Mouse (Mus musculus) G1E (cell line): ENCODE measurements around the gene Gja10. TPM values are rescaled to one million over a fixed set of nuclear protein-coding genes. Genes with fewer than 3 reads are reported as not detected.

Source experiments
- ATAC-seq: 2 replicates; pipeline ENCODE4 v1.8.0; 2016; ENCODE audit warnings: mild to moderate bottlenecking; ENCODE audit not compliant: insufficient number of reproducible peaks, poor library complexity, low FRiP score, severe bottlenecking; ENCODE audit errors: extremely low read depth
- DNase-seq: peaks from one replicate; pipeline ENCODE4 v3.0.0; 2012; ENCODE audit warnings: low spot score
- H3K27me3 ChIP-seq: 2 replicates; pipeline ENCODE4 v1.6.1; 2012; ENCODE audit warnings: mild to moderate bottlenecking, low read length, inconsistent platforms; ENCODE audit not compliant: insufficient read depth
- H3K36me3 ChIP-seq: replicated peaks from 2 replicates; pipeline ENCODE3; 2012; ENCODE audit warnings: mild to moderate bottlenecking, inconsistent platforms
- H3K4me1 ChIP-seq: 2 replicates; pipeline ENCODE4 v1.6.1; 2012; ENCODE audit warnings: low read depth, low read length, inconsistent platforms, mixed read lengths; ENCODE audit not compliant: insufficient read depth
- H3K4me3 ChIP-seq: 2 replicates; pipeline ENCODE4 v1.5.1; 2012; ENCODE audit warnings: low read depth, mild to moderate bottlenecking, inconsistent platforms, low read length, moderate library complexity, mixed read lengths
- H3K9me3 ChIP-seq: replicated peaks from 2 replicates; pipeline ENCODE4 v1.6.1; 2012; ENCODE audit warnings: inconsistent platforms
- CTCF ChIP-seq: IDR thresholded peaks from 2 replicates; pipeline ENCODE4 v1.5.1; 2012; ENCODE audit warnings: low read depth, low read length, inconsistent platforms, mixed read lengths
- GATA1 ChIP-seq: IDR thresholded peaks from 2 replicates; pipeline ENCODE4 v1.6.1; 2012; ENCODE audit warnings: borderline replicate concordance, low read length, inconsistent platforms, mixed read lengths
- GATA2 ChIP-seq: IDR thresholded peaks from 2 replicates; pipeline ENCODE4 v1.6.1; 2012; ENCODE audit warnings: low read depth, low read length, inconsistent platforms, borderline replicate concordance
- POLR2AphosphoS5 ChIP-seq: IDR thresholded peaks from 2 replicates; pipeline ENCODE4 v1.6.1; 2012; ENCODE audit warnings: low read depth, low read length, inconsistent platforms; ENCODE audit not compliant: insufficient replicate concordance
- TAL1 ChIP-seq: conservative IDR thresholded peaks from 2 replicates; pipeline ENCODE4 v1.6.1; 2012; ENCODE audit warnings: low read depth, low read length, inconsistent platforms, mixed read lengths
- polyA plus RNA-seq: library from polyadenylated mRNA; stranded (reverse); fragments of >175 nt; gene quantifications from 2 replicates; pipeline ENCODE4 v1.2.3, GENCODE M21; 2012
- total RNA-seq, 2 experiments: library from RNA; stranded (forward) in 1 of 2; stranded (reverse) in 1 of 2; fragments of 200-1000 nt in 1 of 2; fragments of >200 nt in 1 of 2; fragmentation: Nextera tagmentation in 1 of 2; gene quantifications; 2 replicates each; pipeline ENCODE4 v1.2.3; 2014 to 2017

Gja10 gene
- total RNA-seq (2014; fragmentation: Nextera tagmentation) (not detected in 2 replicates), total RNA-seq (2017) (not detected in 2 replicates), polyA plus RNA-seq (not detected in 2 replicates)

DNA sequence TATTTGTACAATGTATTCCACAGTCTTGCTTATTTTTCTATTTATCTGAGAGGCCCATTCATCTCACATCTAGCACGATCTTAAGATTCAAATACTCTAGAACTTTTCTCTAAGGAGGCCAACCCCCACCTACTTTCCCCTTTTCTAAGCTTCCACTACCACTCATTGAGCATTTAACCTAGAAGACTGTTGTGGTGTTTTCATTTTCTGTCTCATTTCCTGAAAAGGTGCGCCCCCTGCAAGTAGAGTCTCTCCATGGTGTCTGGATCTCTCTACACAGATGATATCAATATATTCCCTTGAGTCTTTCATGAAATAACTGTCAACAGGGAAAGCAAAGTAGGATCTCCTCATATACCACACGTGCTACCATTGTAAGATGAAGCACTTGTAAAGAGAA, at the start of gene Gja10:
Gene Gja10 (minus strand): TSS at position 101 of the 400 bp plus-strand sequence.
- Histone ChIP-seq H3K9me3 (no peaks in the 10 kb centered on the region), H3K27me3 (peaks cover 8% of the 10 kb centered on the region; the same call in 1 of the 2 replicates), H3K36me3 (no peaks in the 10 kb centered on the region), H3K4me3 (no peak within 1 kb of the TSS), H3K4me1 (no peaks in the 10 kb centered on the region)
- ATAC-seq: no peak
- no peak for DNase-seq
- TF ChIP-seq TAL1 (no peak), GATA2 (no peak), GATA1 (no peak), CTCF (no peak), POLR2AphosphoS5 (no peak)

DNA sequence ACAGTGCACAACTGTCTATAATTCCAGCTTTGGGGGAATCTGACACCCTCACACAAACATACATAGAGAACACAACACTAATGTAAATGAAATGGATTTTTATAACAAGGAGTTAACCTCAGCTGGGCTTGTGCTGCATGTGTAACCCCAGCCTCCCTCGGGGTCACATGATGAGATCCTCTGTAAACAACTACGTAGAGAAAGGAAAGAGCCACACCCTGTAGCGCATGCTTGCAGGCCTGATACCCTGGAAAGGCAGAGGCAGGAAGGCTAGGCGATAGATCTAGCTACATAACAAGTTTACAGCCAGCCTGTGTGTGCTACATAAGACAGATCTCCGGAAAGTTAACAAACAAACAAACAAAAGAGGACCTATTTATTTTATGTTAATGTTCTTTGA, 49.1 kb upstream of the Gja10 start:
- H3K27me3 ChIP-seq: no peaks in the 10 kb centered on the region
- H3K4me1 ChIP-seq: peaks cover 11% of the 10 kb centered on the region
- no peak overlapping the region for H3K4me3 ChIP-seq
- peaks cover 63% of the 10 kb centered on the region for H3K36me3 ChIP-seq
- no peak for DNase-seq
- H3K9me3 ChIP-seq: no peaks in the 10 kb centered on the region
- TF ChIP-seq POLR2AphosphoS5 (no peak), TAL1 (no peak), GATA1 (no peak), CTCF (no peak), GATA2 (no peak)
- peak; percentile 75 for ATAC-seq

DNA sequence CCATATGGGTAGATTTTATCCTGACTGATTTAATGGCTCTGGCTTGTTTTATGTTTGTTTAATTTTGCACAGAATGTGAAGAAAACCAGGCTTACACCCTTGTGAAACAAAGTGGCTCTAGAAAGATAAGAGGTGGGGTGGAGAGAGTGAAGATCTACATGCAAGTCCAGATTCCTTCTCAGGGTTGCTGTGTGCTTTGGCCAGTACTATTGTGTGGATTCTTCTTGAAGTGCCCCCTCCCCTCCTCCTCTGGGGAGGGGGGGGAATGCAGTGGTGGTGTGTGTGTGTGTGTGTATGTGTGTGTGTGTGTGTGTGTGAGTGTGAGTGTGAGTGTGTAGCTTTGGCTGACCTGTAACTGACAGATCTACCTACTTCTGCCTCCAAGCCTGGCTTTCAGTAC, 19.1 kb upstream of the Gja10 start:
- TF ChIP-seq CTCF (no peak), TAL1 (no peak), GATA2 (no peak), GATA1 (no peak), POLR2AphosphoS5 (no peak)
- ATAC-seq (no peak), DNase-seq (no peak)
- peaks cover 36% of the 10 kb centered on the region for H3K4me1 ChIP-seq
- peaks cover 71% of the 10 kb centered on the region for H3K36me3 ChIP-seq
- H3K4me3 ChIP-seq: no peak overlapping the region
- H3K27me3 ChIP-seq: no peaks in the 10 kb centered on the region
- no peaks in the 10 kb centered on the region for H3K9me3 ChIP-seq

DNA sequence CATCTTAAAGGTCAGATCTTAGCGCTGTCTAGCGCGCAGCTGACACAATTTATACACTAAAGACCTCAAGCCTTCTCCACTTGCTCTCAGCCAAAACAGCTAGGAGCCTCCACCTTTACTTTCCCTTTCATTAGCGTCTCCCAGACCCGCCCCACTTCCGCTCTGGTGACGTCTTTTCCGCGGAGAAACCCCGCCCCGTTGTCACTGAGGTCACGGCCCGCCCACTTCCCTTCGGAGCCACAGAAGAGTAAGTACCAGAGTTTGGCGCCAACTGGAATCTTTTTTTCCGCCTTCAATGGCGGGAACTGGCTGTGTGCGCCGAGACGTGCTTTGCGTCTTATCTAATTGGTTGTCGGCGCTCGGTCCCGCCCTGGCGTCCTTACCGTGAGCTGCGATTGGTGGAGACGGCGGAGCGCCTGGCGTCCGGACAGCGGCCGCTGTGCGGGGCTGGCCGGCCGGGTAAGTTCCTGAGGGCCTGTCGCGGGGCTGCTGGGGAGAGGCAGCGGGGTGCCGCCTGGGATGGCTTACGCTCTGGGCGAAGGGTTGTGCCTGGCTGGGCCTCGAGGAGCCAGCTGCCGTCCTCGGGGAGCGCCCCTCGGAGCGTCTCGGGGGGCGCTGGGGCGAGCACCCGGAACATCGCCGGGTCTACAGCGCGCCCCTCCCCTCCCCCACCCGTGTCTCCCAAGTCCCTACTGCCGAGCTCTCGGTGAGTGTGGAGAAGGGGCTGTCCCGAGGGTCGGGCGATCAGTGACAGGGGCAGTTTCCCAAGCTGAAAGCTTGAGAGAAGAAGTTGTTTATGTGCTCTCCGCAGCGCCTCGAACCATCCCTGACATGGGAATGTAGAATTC, 12.7 kb upstream of the Gja10 start, which contains the start of gene Casp8ap2:
Gene Casp8ap2 (plus strand): TSS at position 418 of the 848 bp plus-strand sequence.
- Histone ChIP-seq H3K4me1 (peaks cover 31% of the 10 kb centered on the region), H3K27me3 (no peaks in the 10 kb centered on the region), H3K9me3 (no peaks in the 10 kb centered on the region), H3K36me3 (peaks cover 21% of the 10 kb centered on the region), H3K4me3 (peak within 1 kb of the TSS; percentile 96)
- peak; percentile 98 for ATAC-seq
- TF ChIP-seq GATA1: no peak
- peak; percentile 96 for DNase-seq

DNA sequence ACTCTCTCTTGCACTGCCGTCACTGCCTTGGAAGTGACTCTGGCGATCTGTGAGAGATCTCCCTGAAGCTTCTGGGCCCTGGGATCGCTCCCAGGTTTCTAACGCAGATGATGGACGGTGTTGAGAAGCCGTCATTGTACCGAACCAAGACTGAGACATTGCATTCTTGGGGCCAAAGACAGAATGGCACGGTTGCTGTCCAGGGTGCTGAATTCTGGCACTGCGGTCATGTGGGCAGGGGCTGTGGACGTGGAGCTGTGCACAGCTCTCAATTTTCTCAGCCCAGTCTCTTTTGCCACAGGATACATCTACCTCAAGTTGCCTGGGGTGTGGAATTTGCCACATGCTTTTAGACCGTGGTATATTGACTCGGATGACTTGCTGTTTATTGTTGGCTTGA, 1.4 kb downstream of the Gja10 start:
- Histone ChIP-seq H3K27me3 (0 out of 2 replicates have a peak, but pooled peaks cover 4% of the 10 kb centered on the region), H3K4me3 (no peak overlapping the region), H3K4me1 (no peaks in the 10 kb centered on the region), H3K9me3 (no peaks in the 10 kb centered on the region), H3K36me3 (no peaks in the 10 kb centered on the region)
- TF ChIP-seq TAL1 (no peak), CTCF (no peak), POLR2AphosphoS5 (no peak), GATA2 (no peak), GATA1 (no peak)
- DNase-seq (peak; percentile 22), ATAC-seq (no peak)

DNA sequence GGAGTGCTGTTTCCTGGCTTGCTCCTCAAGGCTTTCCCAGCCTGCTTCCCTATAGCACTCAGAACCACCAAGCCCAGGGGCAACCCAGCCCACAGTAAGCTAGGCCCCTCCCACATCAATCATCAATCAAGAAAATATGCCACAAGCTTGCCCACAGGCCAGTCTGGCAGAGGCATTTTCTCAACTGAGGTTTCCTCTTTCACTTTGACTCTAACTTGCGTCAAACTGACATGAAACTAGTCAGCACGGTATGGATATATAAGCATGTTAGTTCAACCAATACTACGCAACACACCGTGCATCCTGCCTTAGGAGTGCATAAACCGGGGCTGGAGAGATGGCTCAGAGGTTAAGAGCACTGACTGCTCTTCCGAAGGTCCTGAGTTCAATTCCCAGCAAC, 14.3 kb downstream of the Gja10 start:
- Histone ChIP-seq H3K27me3 (peaks cover 7% of the 10 kb centered on the region), H3K36me3 (no peaks in the 10 kb centered on the region), H3K9me3 (no peaks in the 10 kb centered on the region), H3K4me3 (no peak overlapping the region), H3K4me1 (peaks cover 23% of the 10 kb centered on the region)
- ATAC-seq (no peak), DNase-seq (no peak)
- TF ChIP-seq TAL1 (no peak), CTCF (no peak), GATA2 (no peak), POLR2AphosphoS5 (no peak), GATA1 (no peak)
